Mouse (Mus musculus): ENCODE measurements at regions not wholly inside any gene's neighbourhood (a gene's known extent, or its start where the extent isn't known, plus 50 kb on each side); places are given as distances from the start of the nearest gene placed in this dataset.

- TF ChIP-seq CTCF (IDR thresholded peaks at IDR 0.05; ENCODE audit: control insufficient read depth, insufficient read depth, insufficient replicate concordance, low read depth, low read length) (no peak), POLR2A (IDR thresholded peaks at IDR 0.05; ENCODE audit: control insufficient read depth, low read depth, low read length) (no peak)
These were observed 899.8 kb downstream of the Kcnt2 start for GRCm38 (mm10) chr1:141145759-141146158.

All from testis, adult 2 months (tissue).